Mouse (Mus musculus) 416B (cell line): ENCODE measurements at regions not wholly inside any gene's neighbourhood (a gene's known extent, or its start where the extent isn't known, plus 50 kb on each side); places are given as distances from the start of the nearest gene placed in this dataset.

Source experiments
- DNase-seq: peaks from one replicate; pipeline ENCODE4 v3.0.0; 2011; ENCODE audit warnings: low read depth

GRCm38 (mm10) chr14:28775686-28776085, 242.3 kb upstream of the Lrtm1 start:
- no peak for DNase-seq

DNA sequence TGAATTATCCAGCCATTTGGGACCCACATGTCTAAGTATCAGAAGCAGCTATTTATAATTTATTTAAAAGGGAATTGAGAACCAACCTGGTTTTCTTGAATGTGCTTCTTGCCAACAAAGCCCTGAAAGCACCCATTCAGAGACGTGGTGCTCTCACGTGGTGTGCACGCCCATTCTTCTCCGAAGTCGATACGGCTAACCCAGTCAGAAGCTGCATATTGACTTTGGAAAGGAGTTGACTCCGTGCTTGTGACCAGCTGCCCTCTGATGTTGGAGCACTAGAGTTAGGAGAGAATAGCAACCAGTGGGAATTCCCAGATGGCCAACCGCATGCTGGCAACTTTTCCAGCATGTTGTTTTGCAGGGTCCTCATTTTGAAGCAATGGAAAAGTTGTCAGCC, 240.2 kb upstream of the Lrtm1 start:
- DNase-seq: no peak

- no peak for DNase-seq
Observed at GRCm38 (mm10) chr14:28781660-28782059, 236.3 kb upstream of the Lrtm1 start.

DNA sequence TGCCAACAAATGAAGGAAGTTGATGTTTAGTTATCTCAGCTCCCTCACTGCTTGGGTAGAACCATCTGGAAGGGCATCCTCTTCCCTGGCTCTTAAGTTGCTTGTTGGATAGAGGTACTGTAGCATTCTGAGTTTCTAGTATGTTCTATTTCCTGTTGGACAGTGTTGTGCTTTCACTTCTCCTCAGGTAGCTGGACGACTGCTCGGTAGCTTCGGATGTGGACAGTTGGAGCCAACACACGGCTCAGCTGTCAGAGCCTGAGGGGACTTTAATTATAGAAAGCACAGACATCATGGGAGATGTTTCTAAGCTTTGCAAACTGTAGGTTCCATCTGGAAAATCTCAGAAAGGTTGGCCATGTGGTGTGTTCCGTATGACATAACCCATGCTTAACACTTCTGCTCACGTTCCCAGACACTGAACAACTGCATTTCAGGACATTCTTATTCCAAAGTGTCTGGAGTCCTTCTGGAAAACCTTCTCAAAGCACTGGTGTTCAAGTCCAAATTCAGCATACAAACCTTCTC, 233.8 kb upstream of the Lrtm1 start:
- DNase-seq: no peak

GRCm38 (mm10) chr14:28798290-28798689, 219.7 kb upstream of the Lrtm1 start:
- no peak for DNase-seq

- DNase-seq: no peak
Observed at GRCm38 (mm10) chr14:28801681-28802080, 216.3 kb upstream of the Lrtm1 start.

- DNase-seq: no peak
Observed at GRCm38 (mm10) chr14:28802126-28802525, 215.9 kb upstream of the Lrtm1 start.

DNA sequence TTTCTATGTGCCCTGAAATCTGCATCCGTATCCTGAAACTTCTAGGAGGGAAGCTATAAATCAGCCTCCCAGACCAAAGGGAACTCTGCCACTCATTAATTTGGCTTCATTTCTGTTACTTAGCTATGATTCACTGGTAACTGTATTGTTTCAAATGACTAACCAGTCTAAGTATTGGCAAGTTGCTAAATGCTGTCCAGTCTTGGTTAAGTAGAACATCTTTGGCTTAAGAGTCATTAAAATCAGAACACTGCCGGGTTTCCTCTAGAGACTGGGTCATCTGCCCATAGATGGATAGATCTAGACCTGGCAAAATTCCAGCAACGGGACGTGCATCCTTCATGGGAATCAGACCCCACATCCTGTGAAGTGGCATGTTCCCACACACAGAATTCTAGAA, 209.9 kb upstream of the Lrtm1 start:
- no peak for DNase-seq

DNA sequence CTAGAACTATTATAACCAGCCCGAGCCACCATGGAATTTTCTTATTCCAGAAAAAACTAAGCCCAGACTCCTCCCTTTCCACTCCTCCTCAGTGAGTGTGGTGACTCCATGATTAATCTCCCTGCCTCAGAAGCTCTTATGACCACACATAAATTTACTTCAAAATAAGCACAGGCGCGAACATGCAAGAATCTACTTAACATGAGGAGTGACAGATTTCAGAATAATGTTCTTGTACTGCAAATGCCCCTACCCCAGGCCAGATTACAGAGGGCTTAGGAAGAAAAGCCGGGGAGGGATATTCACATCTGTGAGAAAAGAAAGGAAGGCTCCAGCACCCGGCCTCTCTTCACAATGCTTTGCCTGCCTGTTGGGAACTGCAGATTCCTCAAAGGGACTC, 208.7 kb upstream of the Lrtm1 start:
- no peak for DNase-seq

DNA sequence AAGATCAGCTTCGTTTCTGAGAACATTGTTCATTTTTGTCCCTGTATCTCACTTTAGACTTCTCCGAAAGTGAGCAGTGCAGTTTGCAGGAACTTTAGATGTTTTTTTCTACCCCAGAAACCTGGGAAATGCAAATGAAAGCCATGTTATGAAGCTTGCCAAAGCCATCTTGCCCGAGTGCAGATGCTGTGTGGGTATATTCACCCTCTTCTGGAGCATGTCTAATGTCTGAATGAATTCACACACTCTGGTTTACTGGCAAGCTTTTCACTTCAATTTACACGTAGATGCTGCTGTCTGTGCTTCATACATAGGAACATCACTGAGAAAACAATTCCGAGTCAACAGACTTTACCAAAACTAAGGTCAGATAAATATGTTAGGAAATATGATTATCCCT, 197.0 kb upstream of the Lrtm1 start:
- DNase-seq: no peak

GRCm38 (mm10) chr14:28827186-28827585, 190.8 kb upstream of the Lrtm1 start:
- DNase-seq: no peak

DNA sequence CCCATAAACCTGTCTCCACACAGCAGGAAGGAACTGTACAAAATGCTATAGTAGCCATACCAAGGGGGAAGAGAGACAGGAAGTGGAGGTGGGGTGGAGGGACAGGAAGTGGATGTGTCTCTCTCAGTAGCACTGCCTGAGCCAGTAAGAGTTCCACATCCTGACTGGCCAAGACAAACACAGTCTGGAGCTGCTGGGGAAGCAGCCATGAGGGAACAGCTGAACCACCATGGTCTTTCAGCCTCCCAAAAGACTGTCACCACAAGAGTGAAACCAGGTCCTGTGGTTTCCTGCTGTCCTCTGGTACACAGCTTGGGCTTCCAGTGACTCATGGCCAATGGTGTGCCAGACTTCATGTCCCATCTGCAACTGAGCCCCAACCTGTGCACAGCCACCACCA, 180.9 kb upstream of the Lrtm1 start:
- peak; percentile 87 for DNase-seq

DNA sequence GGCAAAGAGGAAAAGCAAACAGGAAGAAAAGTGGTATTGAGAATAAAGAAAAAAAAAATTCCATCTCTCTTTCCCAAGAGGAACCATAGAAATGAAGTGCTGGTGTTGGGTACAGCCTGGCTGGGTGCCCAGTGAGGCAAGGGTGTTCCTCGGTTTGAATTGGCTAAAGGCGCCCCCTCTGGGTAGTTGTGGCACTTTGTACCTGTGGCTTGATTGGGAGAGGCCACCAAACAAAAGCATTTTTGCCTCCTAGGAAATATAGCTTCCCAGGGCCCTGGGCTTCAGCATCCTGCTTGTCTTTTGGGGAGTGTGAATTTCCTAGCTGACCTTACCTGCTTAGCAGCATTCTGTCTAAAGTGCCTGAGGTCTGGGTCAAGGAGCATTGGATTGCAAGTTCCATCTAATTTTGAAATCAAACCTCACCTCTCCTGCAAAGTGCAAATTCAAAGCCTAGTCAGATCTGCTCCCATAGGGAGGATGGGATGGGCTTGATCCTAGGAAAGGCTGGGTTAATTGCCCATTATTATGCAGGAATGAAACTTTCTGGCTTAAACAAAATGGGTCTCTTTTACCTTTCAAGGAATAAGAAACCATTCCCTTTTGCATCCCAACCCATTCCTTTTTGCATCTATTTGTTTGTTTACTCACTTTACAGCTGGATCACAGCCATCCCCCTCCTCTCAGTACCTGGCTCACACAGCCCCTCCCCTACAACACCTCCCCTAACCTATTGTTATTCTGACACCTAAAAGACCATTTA, 169.0 kb upstream of the Lrtm1 start:
- DNase-seq: peak; percentile 34
